Comparison of ENCODE assay signal across 7 mouse cellular contexts in genomic region chr4:143349484-143349906, GRCm38 (mm10). TPM values are rescaled to one million over a fixed set of nuclear protein-coding genes. Genes with fewer than 3 reads are reported as not detected.
A peak's percentile ranks its signal among the peaks of the same experiment; 100 is the strongest.
DNase-seq lines count a peak whose midpoint lies in the region; ATAC-seq and TF ChIP-seq lines count a peak whose summit lies in the region.

Gene Lrrc38, plus strand, starts transcription at chr4:143349757.

- peaks cover 44% of the 10 kb centered on the region for H3K4me1 ChIP-seq in E14TG2a.4 (replicated peaks; ENCODE audit: low read depth, low read length)
- H3K4me1 ChIP-seq in heart, embryonic 14.5 days (ENCODE audit: control insufficient read depth in 2 of 2, insufficient read depth in 2 of 2, low read length in 2 of 2): peaks cover 9 to 10% of the 10 kb centered on the region in 2 experiments
- peaks cover 11% of the 10 kb centered on the region for H3K4me1 ChIP-seq in limb, embryonic 14.5 days (ENCODE audit: control insufficient read depth, insufficient read depth, low read length)
- no peaks in the 10 kb centered on the region for H3K4me1 ChIP-seq in stomach, embryonic 14.5 days (ENCODE audit: control insufficient read depth, insufficient read depth, low read length)

- DNase-seq in ES-CJ7 (ENCODE audit: low read depth, low spot score): peak; percentile 62
- DNase-seq in embryo, embryonic 10.5 days (ENCODE audit: low spot score): peak; percentile 49
- peak; percentile 44 for DNase-seq in limb, embryonic 14.5 days (ENCODE audit: low spot score)
- DNase-seq in testis, postnatal 14 days (ENCODE audit: low spot score): no peak

- H3K27ac ChIP-seq in heart, embryonic 14.5 days (replicated peaks in 1 of 2; ENCODE audit: control insufficient read depth in 1 of 2, insufficient read depth in 1 of 2, low read depth in 2 of 2, low read length in 2 of 2): no peak within 1 kb of the TSS
- H3K27ac ChIP-seq in limb, embryonic 14.5 days (replicated peaks; ENCODE audit: low read depth, low read length): 0 out of 2 replicates have a peak within 1 kb of the TSS, but pooled peaks have one; percentile 13
- H3K27ac ChIP-seq in stomach, embryonic 14.5 days (ENCODE audit: low read length): no peak within 1 kb of the TSS

- no peaks in the 10 kb centered on the region for H3K9me3 ChIP-seq in E14TG2a.4 (ENCODE audit: low read length)
- H3K9me3 ChIP-seq in heart, embryonic 14.5 days (ENCODE audit: control insufficient read depth, low read length): no peaks in the 10 kb centered on the region
- no peaks in the 10 kb centered on the region for H3K9me3 ChIP-seq in limb, embryonic 14.5 days (ENCODE audit: control insufficient read depth, low read length)
- H3K9me3 ChIP-seq in stomach, embryonic 14.5 days (ENCODE audit: control insufficient read depth, low read depth, low read length): no peaks in the 10 kb centered on the region

- ATAC-seq in heart, embryonic 14.5 days (ENCODE audit: insufficient number of reproducible peaks, insufficient read depth, low FRiP score, low read depth): peak; percentile 25; the same call in 1 of the 2 replicates
- ATAC-seq in limb, embryonic 14.5 days (ENCODE audit: low FRiP score, low read depth): peak; percentile 56; the same call in 1 of the 2 replicates
- ATAC-seq in stomach, embryonic 14.5 days (ENCODE audit: insufficient number of reproducible peaks, insufficient read depth, low FRiP score, low read depth): peak; percentile 47; the same call in 1 of the 2 replicates

- no peak for TF ChIP-seq POLR2A in limb, embryonic 14.5 days (IDR thresholded peaks at IDR 0.05; ENCODE audit: borderline replicate concordance, extremely low read depth, insufficient read depth, insufficient read length)

- H3K9ac ChIP-seq in heart, embryonic 14.5 days (ENCODE audit: low read length): peak within 1 kb of the TSS; percentile 49
- H3K9ac ChIP-seq in limb, embryonic 14.5 days (ENCODE audit: low read depth, low read length, severe bottlenecking): peak within 1 kb of the TSS; percentile 56
- H3K9ac ChIP-seq in stomach, embryonic 14.5 days (replicated peaks; ENCODE audit: low read depth, low read length): 0 out of 2 replicates have a peak within 1 kb of the TSS, but pooled peaks have one; percentile 11

- H3K36me3 ChIP-seq in E14TG2a.4 (ENCODE audit: insufficient read depth, low read length): no peaks in the 10 kb centered on the region
- H3K36me3 ChIP-seq in heart, embryonic 14.5 days (ENCODE audit: control insufficient read depth, insufficient read depth, low read length): no peaks in the 10 kb centered on the region
- no peaks in the 10 kb centered on the region for H3K36me3 ChIP-seq in limb, embryonic 14.5 days (ENCODE audit: control insufficient read depth, insufficient read depth, low read length)
- H3K36me3 ChIP-seq in stomach, embryonic 14.5 days (ENCODE audit: control insufficient read depth, insufficient read depth, low read length): no peaks in the 10 kb centered on the region

- WGBS in heart, embryonic 14.5 days: 2% methylated on average over 19 of the region's 19 CpGs
- under 1% methylated on average over 9 of the region's 19 CpGs for WGBS in limb, embryonic 14.5 days
- under 1% methylated on average over 19 of the region's 19 CpGs for WGBS in stomach, embryonic 14.5 days

- H3K27me3 ChIP-seq in E14TG2a.4 (ENCODE audit: insufficient read depth, low read length): peaks cover 56% of the 10 kb centered on the region
- peaks cover 53% of the 10 kb centered on the region for H3K27me3 ChIP-seq in heart, embryonic 14.5 days (ENCODE audit: control insufficient read depth, insufficient read depth, low read length)
- H3K27me3 ChIP-seq in limb, embryonic 14.5 days (ENCODE audit: control insufficient read depth, insufficient read depth, low read length): peaks cover 35% of the 10 kb centered on the region
- H3K27me3 ChIP-seq in stomach, embryonic 14.5 days (ENCODE audit: control insufficient read depth, insufficient read depth, low read length): peaks cover 32% of the 10 kb centered on the region

- peak within 1 kb of the TSS; percentile 81 for H3K4me3 ChIP-seq in E14TG2a.4 (replicated peaks; ENCODE audit: low read length)
- peak within 1 kb of the TSS; percentile 43 to 57 for H3K4me3 ChIP-seq in heart, embryonic 14.5 days (ENCODE audit: control insufficient read depth in 1 of 2, insufficient read depth in 1 of 2, low read depth in 1 of 2, low read length in 2 of 2)
- peak within 1 kb of the TSS; percentile 52 for H3K4me3 ChIP-seq in limb, embryonic 14.5 days (replicated peaks; ENCODE audit: low read length)
- peak within 1 kb of the TSS; percentile 41 for H3K4me3 ChIP-seq in stomach, embryonic 14.5 days (ENCODE audit: low read depth, low read length)

- TF ChIP-seq CTCF in E14TG2a.4 (conservative IDR thresholded peaks at IDR 0.05; ENCODE audit: low read length): no peak

- H3K4me2 ChIP-seq in heart, embryonic 14.5 days (ENCODE audit: low read length): peak within 1 kb of the TSS; percentile 96
- H3K4me2 ChIP-seq in limb, embryonic 14.5 days (replicated peaks; ENCODE audit: low read depth, low read length, severe bottlenecking): peak within 1 kb of the TSS; percentile 99
- H3K4me2 ChIP-seq in stomach, embryonic 14.5 days (replicated peaks; ENCODE audit: low read depth, low read length): peak within 1 kb of the TSS; percentile 92

RNA-seq across cellular contexts. Expression of gene Lrrc38, which starts in this region (rescaled TPM):
- 0.24 and 0.47 TPM in 2 replicates for polyA plus RNA-seq in heart, embryonic 14.5 days (2014; fragmentation: Nextera tagmentation; extraction: Ambion mirVana)
- 1.8 and 2.4 TPM in 2 replicates for polyA plus RNA-seq in limb, embryonic 14.5 days (2012; rRNA removed)
- polyA plus RNA-seq in limb, embryonic 14.5 days (2014; fragmentation: Nextera tagmentation; extraction: Ambion mirVana): 1.2 and 1.5 TPM in 2 replicates
- polyA plus RNA-seq in stomach, embryonic 14.5 days (2014; fragmentation: Nextera tagmentation; extraction: Ambion mirVana): not detected in 2 replicates

Comparison
In these comparisons a context has a peak if more than half of its experiments do, and no peak if none do; other contexts are left out.
1. Peak in ATAC-seq, H3K4me3 ChIP-seq, H3K9ac ChIP-seq and H3K4me2 ChIP-seq in heart, embryonic 14.5 days; RNA of the gene not detected or under 1 TPM.
2. Peak in ATAC-seq, H3K4me3 ChIP-seq, H3K9ac ChIP-seq and H3K4me2 ChIP-seq in stomach, embryonic 14.5 days; RNA of the gene not detected or under 1 TPM.